Mouse (Mus musculus): ENCODE results near the gene Pwwp2b.

GRCm38 (mm10) chr7:139228447-139229171 is 19.7 kb upstream of the Pwwp2b start:
- TF ChIP-seq CTCF (IDR thresholded peaks at IDR 0.05; ENCODE audit: control insufficient read depth, insufficient read depth, insufficient read length) (no peak), MAX (IDR thresholded peaks at IDR 0.05) (no peak), MYOG (IDR thresholded peaks at IDR 0.05; ENCODE audit: control insufficient read depth, extremely low read depth, insufficient read length) (no peak)

Measured in C2C12 (cell line).